Mouse (Mus musculus): ENCODE data around the gene Wdr86.
"Not testable (repeated sequence)": the region's sequence is repeated elsewhere in the genome, so short reads cannot be mapped to it uniquely, and the experiment has no call there.

Wdr86 gene

DNA sequence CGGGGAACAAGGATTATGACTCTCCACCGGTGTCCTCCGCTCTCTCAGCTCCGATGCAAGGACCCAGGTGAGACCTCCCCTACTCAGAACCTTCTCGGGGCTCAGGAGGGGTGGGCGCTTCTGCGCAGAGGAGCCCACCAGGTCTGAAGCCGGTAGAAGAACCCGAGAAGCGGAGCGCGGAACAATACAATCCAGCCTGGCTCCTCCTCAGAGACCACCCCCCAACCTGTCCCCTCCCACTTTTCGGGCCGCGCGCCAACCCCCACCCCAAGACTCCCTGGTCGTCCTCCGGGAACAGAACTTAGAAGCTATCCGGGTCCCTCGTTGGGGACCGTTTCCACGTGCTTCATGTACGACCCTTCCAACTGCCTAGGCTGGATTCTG lies at the start of gene Wdr86:
Wdr86 (minus strand) TSS at position 240 of the 384 bp plus-strand sequence.
- no peak for DNase-seq (ENCODE audit: low spot score in 2 of 2)

DNA sequence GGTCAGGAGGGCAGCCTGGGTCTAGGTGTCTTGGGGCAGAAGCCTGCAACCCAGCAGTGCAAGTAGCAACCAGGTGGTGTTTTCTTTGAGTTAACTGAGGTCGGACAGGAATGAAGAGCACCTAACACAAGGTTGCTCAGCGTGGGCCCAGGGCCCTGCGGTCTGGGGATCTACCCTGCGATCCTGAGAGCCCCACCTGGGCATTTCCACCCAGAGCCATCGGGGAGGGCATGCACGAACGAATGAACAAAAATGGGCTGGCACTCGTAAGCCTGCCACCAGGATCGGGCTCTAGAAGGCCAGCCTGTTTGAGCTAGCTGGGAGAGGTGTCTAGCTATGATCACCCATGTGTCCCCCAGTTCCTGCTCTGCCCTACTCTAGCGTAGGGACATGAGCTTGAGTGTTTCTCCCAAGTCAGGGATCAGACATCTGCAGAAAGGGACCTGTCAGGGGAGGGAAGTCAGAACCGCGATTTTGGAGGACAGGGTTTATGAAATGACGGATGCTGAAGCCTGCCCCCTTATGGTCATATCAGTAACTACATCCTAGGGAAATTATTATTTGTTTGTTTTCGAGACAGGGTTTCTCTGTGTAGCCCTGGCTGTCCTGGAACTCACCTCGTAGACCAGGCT lies 49.5 kb upstream of the Wdr86 start:
- DNase-seq (ENCODE audit: low spot score in 2 of 2): peak in 1 of 2 experiments; percentile 22

- no peak for DNase-seq (ENCODE audit: low spot score in 2 of 2)
These were observed 48.8 kb upstream of the Wdr86 start for GRCm38 (mm10) chr5:24779321-24779720.

GRCm38 (mm10) chr5:24778843-24779140 lies 48.3 kb upstream of the Wdr86 start:
- DNase-seq (ENCODE audit: low spot score in 2 of 2): no peak

DNA sequence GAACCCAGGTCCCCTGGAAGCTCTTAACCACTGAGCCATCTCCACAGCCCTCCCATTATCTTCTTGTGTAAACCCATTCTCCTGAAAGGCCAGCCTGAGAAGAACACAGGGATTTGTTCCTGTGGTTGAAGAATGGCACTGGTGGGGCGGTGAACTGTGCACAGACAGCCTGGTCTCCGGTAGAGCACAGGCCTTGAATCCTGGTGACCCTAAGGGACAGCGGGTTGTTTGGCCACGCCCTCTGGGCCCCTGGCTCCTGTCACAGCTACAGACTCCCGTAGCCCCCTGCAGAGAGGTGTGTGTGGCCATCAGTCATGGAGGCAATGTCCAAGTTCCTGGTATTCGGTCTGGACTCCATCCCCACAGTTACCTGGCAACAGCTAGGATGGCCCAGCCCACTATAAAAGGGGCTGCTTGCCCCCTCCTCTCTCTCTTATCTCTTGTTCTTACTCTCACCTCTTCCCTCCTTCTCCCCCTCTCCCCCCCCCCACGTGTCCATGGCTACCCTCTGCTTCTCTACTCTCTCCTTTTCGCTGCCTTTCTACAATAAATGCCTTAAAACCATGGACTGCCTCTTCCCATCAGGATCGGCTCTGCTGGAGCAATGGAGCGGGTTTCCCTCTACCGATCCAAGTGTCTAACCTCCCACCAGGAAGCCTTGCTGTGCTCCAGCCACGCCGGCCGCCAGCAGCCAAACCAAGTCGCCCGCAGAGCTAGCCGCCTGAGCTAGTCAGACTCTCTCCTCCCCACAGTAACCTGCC lies 47.7 kb upstream of the Wdr86 start:
- DNase-seq (ENCODE audit: low spot score in 2 of 2): no peak

GRCm38 (mm10) chr5:24776681-24777080 lies 46.2 kb upstream of the Wdr86 start:
- DNase-seq (ENCODE audit: low spot score in 2 of 2): no peak

GRCm38 (mm10) chr5:24774549-24774948 lies 44.0 kb upstream of the Wdr86 start:
- not testable (repeated sequence) for DNase-seq (ENCODE audit: low spot score in 2 of 2)

DNA sequence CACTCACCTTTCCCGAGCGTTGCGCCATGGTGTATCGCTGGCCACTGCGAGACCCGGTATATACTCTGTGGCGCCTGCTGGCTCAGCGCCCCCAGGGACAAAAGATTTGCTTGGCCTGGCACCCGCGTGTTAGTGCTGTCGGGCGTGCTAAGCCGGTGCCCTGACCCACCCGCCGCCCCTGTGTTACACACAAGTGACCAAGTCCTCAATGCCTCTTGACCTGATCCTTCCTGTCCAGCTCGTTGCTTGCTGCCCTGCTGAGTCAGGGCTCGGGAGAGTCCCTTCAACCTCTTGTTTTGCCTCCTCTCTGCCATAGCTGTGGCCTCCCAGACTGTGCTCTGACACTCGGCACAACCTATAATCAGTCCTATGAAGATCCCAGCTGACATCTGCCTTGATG lies 27.3 kb upstream of the Wdr86 start, which contains the start of gene Crygn:
Crygn (minus strand) TSS at position 193 of the 400 bp plus-strand sequence.
- DNase-seq (ENCODE audit: low spot score in 2 of 2): no peak

- DNase-seq (ENCODE audit: low spot score in 2 of 2): no peak
These were observed 26.4 kb upstream of the Wdr86 start for GRCm38 (mm10) chr5:24756931-24757330.

DNA sequence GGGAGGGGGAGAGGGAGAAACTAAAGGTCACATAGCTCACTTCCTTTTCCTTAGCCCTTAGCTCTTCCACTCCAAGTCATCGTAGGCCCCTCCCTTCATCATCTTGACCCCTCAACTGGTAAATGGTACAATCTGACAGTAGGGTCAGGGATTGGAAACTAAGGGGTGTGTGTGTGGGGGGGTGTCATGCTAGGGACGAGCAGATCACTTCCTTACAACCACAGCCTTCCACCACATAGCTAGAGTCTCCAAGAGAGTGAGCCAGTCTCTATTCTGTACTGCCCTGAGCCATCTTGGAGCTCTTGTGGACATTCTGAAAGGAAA lies 21.6 kb upstream of the Wdr86 start:
- no peak for DNase-seq (ENCODE audit: low spot score in 2 of 2)

DNA sequence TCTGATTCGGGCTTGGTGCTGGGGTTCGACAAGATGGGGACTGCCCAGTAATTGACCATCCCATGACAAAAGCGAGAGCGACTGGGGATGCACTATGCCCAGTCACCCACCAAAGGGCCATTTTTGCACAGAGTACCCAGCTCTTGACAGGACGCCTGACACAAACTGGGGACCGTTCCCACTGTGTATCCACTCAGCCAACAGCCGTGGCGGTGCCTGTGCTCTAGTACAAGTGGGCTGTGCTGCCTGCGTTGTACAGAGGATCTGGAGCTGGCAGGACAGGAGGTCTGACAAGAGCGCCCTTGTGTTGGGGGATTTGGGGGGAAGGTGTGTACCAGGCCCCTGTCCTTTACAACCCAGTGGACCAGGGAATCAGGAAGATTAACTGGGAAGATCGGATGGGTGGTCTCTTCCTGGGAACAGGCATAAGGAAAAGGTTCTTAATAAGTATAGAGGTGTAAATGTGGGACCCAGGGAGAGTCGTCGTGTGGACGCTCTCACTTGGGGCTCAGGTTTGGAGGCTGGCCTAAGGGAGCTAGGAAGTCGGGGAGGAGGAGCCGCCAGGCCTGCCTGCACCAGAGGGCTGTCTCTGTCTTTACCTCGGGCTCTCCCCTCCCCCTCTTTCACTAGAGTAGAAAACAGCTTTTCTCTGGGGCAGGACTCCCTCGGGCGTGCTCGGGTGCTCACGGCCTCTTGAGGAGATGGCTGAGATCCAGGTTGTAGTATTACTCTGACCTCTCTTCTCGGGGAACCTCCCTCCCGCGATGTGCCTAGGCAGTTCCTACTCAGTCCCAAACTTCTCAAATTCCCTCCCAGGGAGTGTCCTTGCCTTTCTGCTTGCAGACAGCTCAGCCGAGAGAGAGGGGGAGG lies 21.0 kb upstream of the Wdr86 start:
- peak in 1 of 2 experiments; percentile 44 for DNase-seq (ENCODE audit: low spot score in 2 of 2)

DNA sequence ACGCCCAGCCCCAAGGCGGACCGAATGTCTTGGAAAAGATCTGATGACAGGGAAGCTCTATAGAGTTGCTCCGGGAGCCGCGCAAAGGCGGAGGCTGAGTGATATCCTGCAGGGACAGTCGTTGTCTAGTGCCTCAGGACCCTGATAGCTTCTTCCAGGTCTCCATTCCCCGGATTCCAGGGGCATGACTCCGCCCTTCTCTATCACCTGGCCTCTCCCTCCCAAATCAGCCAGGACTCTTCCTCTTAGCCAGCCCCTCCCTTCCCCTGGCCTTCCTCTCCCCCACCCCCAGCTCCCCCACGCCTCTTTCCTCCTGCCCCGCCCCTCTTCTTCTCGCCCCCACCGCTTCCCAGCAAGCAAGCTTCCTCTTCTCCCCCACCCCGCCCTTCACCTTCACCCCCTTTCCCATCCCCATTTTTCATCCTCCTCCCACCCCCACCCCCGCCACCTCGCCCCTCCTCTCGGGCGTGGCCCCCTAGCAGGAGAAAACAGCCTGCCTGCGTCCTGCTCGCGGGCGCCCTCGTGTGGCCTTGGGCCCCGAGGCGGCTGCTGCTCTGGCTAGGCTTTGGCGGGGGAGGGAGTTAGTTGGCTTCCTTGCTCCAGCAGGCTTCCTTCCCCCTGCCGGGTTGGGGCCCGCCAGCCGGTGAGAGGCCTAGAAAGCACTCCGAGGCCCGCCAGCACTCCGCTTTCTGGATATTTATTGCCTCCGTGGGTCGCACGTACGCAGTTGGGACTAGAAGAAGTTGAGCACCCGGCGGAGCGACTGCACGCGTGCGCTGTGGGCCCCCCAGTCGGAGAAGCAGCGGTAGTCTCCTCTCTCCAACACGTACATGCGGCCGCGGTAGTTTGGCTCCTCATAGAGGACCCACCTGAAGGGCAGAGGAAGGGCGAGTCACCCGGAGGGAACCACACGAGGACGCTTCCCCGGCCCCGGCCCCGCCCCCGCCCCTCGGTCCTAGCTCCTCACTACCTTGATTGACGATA lies 20.1 kb upstream of the Wdr86 start:
- peak; percentile 76 to 92 for DNase-seq (ENCODE audit: low spot score in 2 of 2)

GRCm38 (mm10) chr5:24749731-24750130 lies 19.2 kb upstream of the Wdr86 start:
- no peak for DNase-seq (ENCODE audit: low spot score in 2 of 2)

DNA sequence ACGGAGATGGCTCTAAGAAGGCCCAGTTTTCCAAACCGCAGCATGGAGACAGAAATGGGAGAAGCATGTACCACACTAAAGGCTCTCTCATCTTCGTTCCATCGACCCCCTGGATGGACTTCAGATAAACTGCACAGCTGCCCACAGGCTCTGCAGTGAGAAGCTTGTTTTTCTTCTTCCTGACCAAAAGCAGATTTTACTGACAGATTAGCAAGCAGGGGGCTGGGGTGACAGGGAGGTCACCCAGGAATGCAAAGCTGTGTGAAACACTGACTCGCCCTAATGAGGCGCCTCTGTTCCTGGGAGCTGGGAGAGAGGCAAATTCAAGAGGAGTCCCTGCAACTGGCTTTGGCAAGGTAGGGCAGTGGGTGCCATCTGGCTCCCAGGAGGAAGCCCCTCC lies 17.0 kb upstream of the Wdr86 start:
- no peak for DNase-seq (ENCODE audit: low spot score in 2 of 2)

GRCm38 (mm10) chr5:24743956-24744355 lies 13.4 kb upstream of the Wdr86 start:
- no peak for DNase-seq (ENCODE audit: low spot score in 2 of 2)

DNA sequence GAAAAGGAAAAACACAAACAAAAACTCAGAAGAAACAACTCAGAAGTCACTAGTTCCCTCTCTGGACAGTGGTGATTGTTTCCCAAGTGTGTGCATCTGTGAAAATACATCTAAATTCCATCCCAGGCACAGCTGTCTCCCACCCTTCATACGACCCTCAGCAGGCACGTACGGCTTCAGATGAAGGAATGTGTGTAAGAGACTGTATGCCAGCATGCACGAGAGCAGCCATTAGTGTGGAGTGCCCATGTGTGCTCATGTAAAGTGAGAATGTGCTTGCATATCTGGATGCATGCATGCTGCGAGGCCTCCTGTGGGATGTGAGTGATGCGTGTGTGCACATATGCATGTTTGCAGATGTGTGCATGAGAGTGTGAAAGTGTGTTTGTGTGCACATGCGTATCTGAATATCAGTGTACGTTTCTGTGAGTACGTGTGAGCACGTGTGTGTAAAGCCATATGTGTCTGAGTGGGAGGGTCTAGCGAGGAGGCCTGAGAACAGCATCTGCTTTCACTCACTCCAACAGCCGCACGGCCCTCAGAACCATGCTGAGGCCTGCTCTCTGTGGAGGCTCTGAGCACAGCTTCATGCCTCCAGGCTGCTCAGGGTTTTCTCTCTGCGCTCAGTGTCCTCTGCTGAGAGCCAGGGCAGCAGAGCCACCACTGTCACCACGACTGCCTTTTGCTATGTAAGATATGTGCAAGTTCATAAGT lies 10.8 kb upstream of the Wdr86 start:
- DNase-seq (ENCODE audit: low spot score in 2 of 2): no peak

DNA sequence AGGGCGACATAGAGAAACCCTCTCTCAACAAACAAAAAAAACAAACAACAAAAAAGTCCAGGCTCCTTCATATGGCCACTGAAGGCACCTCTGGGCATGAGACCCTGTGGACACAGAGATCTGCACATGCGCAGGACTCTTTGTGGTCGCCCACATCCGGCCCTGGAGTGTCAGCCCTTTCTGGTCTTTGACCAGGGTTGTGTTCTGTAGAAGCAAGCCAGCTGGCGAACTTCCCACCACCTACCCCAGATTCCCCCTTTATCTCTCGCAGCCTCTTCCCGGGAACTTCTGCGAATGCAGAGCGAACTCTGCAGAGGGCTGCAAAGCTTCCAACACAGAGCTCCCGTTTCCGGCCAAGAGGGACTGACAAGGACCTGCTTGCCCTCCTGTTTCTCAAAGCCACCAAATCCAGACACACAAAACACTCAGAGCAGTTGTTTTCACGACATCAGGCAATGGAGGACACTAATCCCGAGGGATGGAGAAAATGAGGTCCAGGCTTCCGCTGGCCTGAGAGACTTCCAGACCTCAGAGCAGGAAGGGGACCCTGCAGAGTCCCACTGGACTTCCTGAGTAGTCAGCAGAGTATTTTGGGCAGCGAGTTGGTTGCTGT lies 8.7 kb upstream of the Wdr86 start:
- peak in 1 of 2 experiments; percentile 26 for DNase-seq (ENCODE audit: low spot score in 2 of 2)

- DNase-seq (ENCODE audit: low spot score in 2 of 2): no peak
These were observed 8.0 kb upstream of the Wdr86 start for GRCm38 (mm10) chr5:24738517-24738916.

- no peak for DNase-seq (ENCODE audit: low spot score in 2 of 2)
These were observed 7.1 kb upstream of the Wdr86 start for GRCm38 (mm10) chr5:24737595-24737994.

DNA sequence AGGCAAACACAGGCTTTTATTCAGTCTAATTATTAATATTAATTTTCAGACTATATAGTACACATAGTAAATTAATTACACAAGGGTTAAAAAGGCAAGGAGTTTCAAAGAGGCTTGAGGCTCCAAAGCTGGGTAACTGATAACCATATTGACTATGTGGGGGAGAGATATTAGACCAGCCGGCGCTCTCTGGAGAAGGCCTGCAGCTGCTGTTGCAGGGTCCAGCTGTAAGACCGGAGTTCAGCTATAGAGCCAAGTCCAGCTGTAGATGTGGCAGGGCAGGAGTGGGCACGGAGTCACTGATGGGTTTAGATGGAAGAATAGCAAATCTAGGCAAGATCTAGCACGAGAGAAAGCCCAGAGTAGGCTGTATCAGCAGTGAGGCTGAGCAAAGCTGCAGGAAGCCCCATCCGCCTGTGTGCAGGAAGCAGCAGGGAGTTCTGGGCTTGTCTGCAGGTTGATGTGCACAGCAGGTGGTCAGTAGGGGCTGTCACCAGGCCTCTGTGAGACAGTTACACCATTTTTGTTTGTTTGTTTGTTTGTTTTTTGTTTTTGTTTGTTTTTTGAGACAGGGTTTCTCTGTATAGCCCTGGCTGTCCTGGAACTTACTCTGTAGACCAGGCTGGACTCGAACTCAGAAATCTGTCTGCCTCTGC lies 3.4 kb upstream of the Wdr86 start:
- DNase-seq (ENCODE audit: low spot score in 2 of 2): no peak

Measured in cerebellum, postnatal 4 days (tissue).